Mouse (Mus musculus) midbrain, embryonic 16.5 days (tissue): ENCODE measurements around the gene Dqx1. TPM values are rescaled to one million over a fixed set of nuclear protein-coding genes. Genes with fewer than 3 reads are reported as not detected.

Experiments
- ATAC-seq: fragments of 200-750 bp; cut with Nextera tagmentation; 2 replicates; pipeline ENCODE4 v1.8.0; 2017; ENCODE audit warnings: moderate TSS enrichment
- H3K27ac ChIP-seq: fragments of 300-500 bp; sonication (generic); 2 replicates; pipeline ENCODE4 v1.5.1; 2014; ENCODE audit warnings: mild to moderate bottlenecking, low read length, mixed read lengths
- H3K27me3 ChIP-seq: fragments of 300-500 bp; sonication (generic); 2 replicates; pipeline ENCODE4 v1.6.1; 2014; ENCODE audit warnings: low read depth, low read length, mixed read lengths; ENCODE audit not compliant: control insufficient read depth, insufficient read depth
- H3K36me3 ChIP-seq: fragments of 300-500 bp; sonication (generic); 2 replicates; pipeline ENCODE4 v1.6.1; 2014; ENCODE audit warnings: mild to moderate bottlenecking, low read length, moderate library complexity, mixed read lengths; ENCODE audit not compliant: control insufficient read depth, insufficient read depth
- H3K4me1 ChIP-seq: fragments of 300-500 bp; sonication (generic); 2 replicates; pipeline ENCODE4 v1.6.1; 2014; ENCODE audit warnings: mild to moderate bottlenecking, low read length, mixed read lengths; ENCODE audit not compliant: control insufficient read depth, insufficient read depth
- H3K4me2 ChIP-seq: fragments of 300-500 bp; sonication (generic); 2 replicates; pipeline ENCODE4 v1.6.1; 2014; ENCODE audit warnings: mild to moderate bottlenecking, low read length, mixed read lengths
- H3K4me3 ChIP-seq: fragments of 300-500 bp; sonication (generic); 2 replicates; pipeline ENCODE4 v1.5.1; 2014; ENCODE audit warnings: low read depth, mild to moderate bottlenecking, low read length, moderate library complexity, mixed read lengths
- H3K9ac ChIP-seq: fragments of 300-500 bp; sonication (generic); 2 replicates; pipeline ENCODE4 v1.6.1; 2014; ENCODE audit warnings: low read depth, low read length, mixed read lengths
- H3K9me3 ChIP-seq: fragments of 300-500 bp; sonication (generic); replicated peaks from 2 replicates; pipeline ENCODE4 v1.6.1; 2014; ENCODE audit warnings: mild to moderate bottlenecking, low read length, mixed read lengths; ENCODE audit not compliant: control insufficient read depth, poor library complexity, severe bottlenecking
- WGBS: fragments of 180-500 bp; shearing (Covaris S2); extraction: QIAGEN DNeasy Blood & Tissue Kit; methylation state at CpG from one replicate; pipeline ENCODE4 v1.1.7; 2014; 5-methylcytosine and 5-hydroxymethylcytosine counted together
- polyA plus RNA-seq: library from polyadenylated mRNA; unstranded; fragments of >200 nt; fragmentation: Nextera tagmentation; extraction: Ambion mirVana; gene quantifications from 2 replicates; pipeline ENCODE4 v1.2.1, GENCODE M21; 2015

The Dqx1 gene
- polyA plus RNA-seq, 1 experiment from 2014 or later, result 0.30 TPM

GRCm38 (mm10) chr6:83040601-83041000, 17.0 kb upstream of the Dqx1 start:
- Histone ChIP-seq H3K4me2 (no peak overlapping the region), H3K9ac (no peak overlapping the region), H3K36me3 (no peaks in the 10 kb centered on the region), H3K27ac (no peak overlapping the region), H3K4me3 (no peak overlapping the region), H3K4me1 (0 out of 2 replicates have a peak, but pooled peaks cover 2% of the 10 kb centered on the region), H3K9me3 (no peaks in the 10 kb centered on the region), H3K27me3 (no peaks in the 10 kb centered on the region)
- ATAC-seq, result no peak
- 82% methylated on average over 5 of the region's 5 CpGs for WGBS

DNA sequence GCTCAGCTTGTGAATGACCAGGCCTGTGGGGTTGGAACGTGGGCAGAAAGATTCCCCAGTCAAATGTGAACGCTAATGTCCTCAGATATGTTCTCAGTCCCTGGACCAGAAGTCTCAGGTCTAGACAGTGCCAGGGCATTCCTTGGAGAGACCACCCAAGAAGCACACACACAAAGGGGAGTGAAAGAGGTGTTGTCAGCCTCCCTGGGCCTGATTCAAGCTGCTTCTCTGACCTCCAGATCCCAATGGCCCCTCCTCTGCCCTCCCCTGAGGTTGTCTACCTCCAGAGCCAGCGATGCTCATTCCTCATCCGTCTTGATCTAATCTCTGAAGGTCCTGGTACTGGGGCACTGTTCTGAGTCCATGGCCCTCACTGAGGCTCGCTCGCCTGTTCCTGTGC, 14.1 kb upstream of the Dqx1 start:
- Histone ChIP-seq H3K27me3 (no peaks in the 10 kb centered on the region), H3K27ac (no peak overlapping the region)

GRCm38 (mm10) chr6:83043993-83044392, 13.7 kb upstream of the Dqx1 start:
- 92% methylated on average over 5 of the region's 5 CpGs for WGBS
- no peak for ATAC-seq
- no peak overlapping the region for H3K9ac ChIP-seq
- no peaks in the 10 kb centered on the region for H3K36me3 ChIP-seq
- H3K9me3 ChIP-seq, result no peaks in the 10 kb centered on the region
- no peak overlapping the region for H3K27ac ChIP-seq
- H3K27me3 ChIP-seq, result no peaks in the 10 kb centered on the region
- no peaks in the 10 kb centered on the region for H3K4me1 ChIP-seq
- no peak overlapping the region for H3K4me2 ChIP-seq
- no peak overlapping the region for H3K4me3 ChIP-seq

More for the DNA sequence above, 14.1 kb upstream of the Dqx1 start:
- Histone ChIP-seq H3K4me2 (no peak overlapping the region), H3K4me3 (no peak overlapping the region), H3K4me1 (no peaks in the 10 kb centered on the region), H3K9me3 (no peaks in the 10 kb centered on the region), H3K9ac (no peak overlapping the region), H3K36me3 (no peaks in the 10 kb centered on the region)
- ATAC-seq, result no peak
- 70% methylated on average over 6 of the region's 6 CpGs for WGBS

- WGBS, result 84% methylated on average over 9 of the region's 9 CpGs
- no peak overlapping the region for H3K4me2 ChIP-seq
Measured at GRCm38 (mm10) chr6:83044742-83045141, 12.9 kb upstream of the Dqx1 start.

GRCm38 (mm10) chr6:83049367-83049766, 8.3 kb upstream of the Dqx1 start:
- H3K27ac ChIP-seq, result no peak overlapping the region
- 76% methylated on average over 10 of the region's 10 CpGs for WGBS
- peaks cover 11% of the 10 kb centered on the region; the same call in 1 of the 2 replicates for H3K36me3 ChIP-seq
- no peak for ATAC-seq
- H3K27me3 ChIP-seq, result no peaks in the 10 kb centered on the region
- H3K4me2 ChIP-seq, result no peak overlapping the region
- H3K4me3 ChIP-seq, result no peak overlapping the region
- no peaks in the 10 kb centered on the region for H3K9me3 ChIP-seq
- H3K9ac ChIP-seq, result no peak overlapping the region
- peaks cover 11% of the 10 kb centered on the region for H3K4me1 ChIP-seq

More at GRCm38 (mm10) chr6:83044742-83045141, 12.9 kb upstream of the Dqx1 start:
- no peak overlapping the region for H3K4me3 ChIP-seq
- no peak overlapping the region for H3K9ac ChIP-seq
- H3K4me1 ChIP-seq, result no peaks in the 10 kb centered on the region
- no peaks in the 10 kb centered on the region for H3K9me3 ChIP-seq
- no peaks in the 10 kb centered on the region for H3K36me3 ChIP-seq
- H3K27ac ChIP-seq, result no peak overlapping the region
- no peak for ATAC-seq
- H3K27me3 ChIP-seq, result no peaks in the 10 kb centered on the region

DNA sequence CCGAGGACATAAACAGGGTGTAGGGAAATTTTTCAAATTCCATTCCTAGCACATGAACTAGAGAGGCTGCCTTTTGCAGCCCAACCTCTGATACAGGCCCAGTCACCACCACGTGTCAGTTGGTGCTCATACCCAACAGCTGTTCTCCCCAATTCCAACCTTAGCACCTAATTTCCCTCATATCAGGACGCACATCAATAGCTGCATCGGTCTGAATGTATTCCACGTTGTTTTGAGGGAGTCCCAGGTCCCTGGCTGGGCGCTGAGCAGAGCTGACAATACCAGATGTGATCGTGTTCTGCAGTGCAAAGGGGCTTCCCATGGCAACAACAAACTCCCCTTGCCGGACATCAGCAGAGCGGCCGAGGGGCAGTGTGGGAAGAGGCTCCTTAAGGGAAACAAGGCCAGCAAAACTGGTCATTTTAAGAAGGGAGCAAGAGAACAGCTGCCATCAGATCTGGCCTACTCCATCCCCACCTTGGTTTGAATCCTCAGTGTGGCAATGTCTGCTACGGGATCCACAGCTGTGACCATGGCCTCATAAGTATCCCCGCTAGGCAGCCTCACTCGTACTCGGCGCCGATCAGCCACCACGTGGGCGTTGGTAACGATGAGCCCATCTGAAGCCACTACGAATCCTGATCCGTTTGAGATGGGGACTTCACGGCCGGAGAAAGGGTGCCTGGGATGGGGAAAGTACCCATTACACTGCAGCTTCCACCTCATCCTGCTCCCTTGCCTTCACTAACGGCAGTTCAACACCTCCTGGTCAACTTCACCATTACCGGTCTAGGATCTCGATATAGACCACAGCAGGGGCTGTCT, 4.3 kb upstream of the Dqx1 start:
- ATAC-seq, result peak; percentile 10; the same call in 1 of the 2 replicates
- Histone ChIP-seq H3K36me3 (peaks cover 18% of the 10 kb centered on the region; the same call in 1 of the 2 replicates), H3K27me3 (no peaks in the 10 kb centered on the region)

DNA sequence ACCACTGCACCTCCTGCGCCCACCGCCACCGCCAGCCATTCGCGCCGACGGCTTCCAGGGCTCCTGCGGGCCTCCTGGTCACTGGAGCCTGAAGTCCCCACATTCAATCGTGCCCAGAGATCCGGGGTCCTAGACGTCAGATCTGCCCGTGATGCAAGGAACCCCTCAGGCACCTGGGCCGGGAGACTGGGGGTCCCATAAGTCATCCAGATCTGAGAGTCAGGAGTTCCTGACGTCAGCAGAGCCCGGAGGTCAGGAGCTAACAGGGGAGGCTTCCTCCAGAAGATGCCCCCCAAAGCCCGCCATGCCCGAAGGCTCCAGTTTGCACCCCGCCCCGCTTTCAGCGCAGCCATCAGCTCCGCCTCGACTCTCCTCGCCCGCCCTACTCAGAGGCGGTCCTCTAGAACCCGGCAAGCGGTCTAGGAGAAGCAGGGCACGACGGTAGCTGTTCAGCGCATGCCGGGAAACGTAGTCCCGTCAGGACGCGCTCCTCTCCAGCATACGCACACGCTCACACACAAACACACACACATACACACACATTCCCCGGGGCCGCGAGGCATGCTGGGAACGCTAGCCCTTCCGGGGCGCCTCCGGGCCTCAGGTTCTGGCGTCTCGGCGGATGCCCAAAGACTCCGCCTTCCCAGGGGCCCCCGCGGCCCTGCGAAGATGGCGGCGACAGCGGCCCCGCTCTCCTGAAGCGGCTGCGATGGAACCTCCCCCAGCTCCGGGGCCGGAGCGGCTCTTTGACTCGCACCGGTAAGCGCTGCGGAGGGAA, 3.4 kb upstream of the Dqx1 start, which contains the start of gene Aup1:
Aup1 (plus strand) TSS at position 448 of the 778 bp plus-strand sequence.
- Histone ChIP-seq H3K4me2 (peak within 1 kb of the TSS; percentile 87), H3K9ac (peak within 1 kb of the TSS; percentile 96), H3K9me3 (no peaks in the 10 kb centered on the region), H3K36me3 (peaks cover 18% of the 10 kb centered on the region; the same call in 1 of the 2 replicates), H3K4me1 (peaks cover 24% of the 10 kb centered on the region), H3K4me3 (peak within 1 kb of the TSS; percentile 100), H3K27me3 (no peaks in the 10 kb centered on the region), H3K27ac (peak within 1 kb of the TSS; percentile 87)
- peak; percentile 98 for ATAC-seq
- under 1% methylated on average over 64 of the region's 64 CpGs for WGBS

More for the DNA sequence above, 4.3 kb upstream of the Dqx1 start:
- Histone ChIP-seq H3K9me3 (no peaks in the 10 kb centered on the region), H3K4me3 (peak overlapping the region; percentile 100), H3K27ac (peak overlapping the region; percentile 87), H3K9ac (peak overlapping the region; percentile 96), H3K4me1 (peaks cover 24% of the 10 kb centered on the region), H3K4me2 (peak overlapping the region; percentile 83)
- WGBS, result 3% methylated on average over 26 of the region's 26 CpGs

DNA sequence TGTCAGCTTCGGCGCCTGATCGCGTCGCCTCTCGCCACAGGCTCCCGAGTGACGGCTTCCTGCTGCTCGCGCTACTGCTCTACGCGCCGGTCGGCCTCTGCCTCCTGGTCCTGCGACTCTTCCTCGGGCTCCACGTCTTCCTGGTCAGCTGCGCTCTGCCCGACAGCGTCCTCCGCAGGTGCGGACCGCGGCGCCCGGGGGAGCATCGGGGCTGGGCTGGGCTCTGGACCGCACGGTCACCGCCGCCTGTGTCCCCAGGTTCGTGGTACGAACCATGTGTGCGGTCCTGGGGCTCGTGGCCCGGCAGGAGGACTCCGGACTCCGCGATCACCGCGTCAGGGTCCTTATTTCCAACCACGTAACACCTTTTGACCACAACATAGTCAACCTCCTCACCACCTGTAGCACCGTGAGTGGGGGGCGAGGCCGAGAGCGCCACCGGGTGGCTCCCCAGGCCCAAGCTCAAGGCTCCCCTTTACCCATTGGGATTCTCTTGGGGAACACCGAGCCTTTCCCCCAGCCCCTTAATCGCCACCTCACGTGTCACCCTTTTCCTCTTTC, 2.7 kb upstream of the Dqx1 start, which contains the start of gene Htra2:
Htra2 (minus strand) TSS at position 403 of the 561 bp plus-strand sequence.
- peak; percentile 32 for ATAC-seq
- Histone ChIP-seq H3K27me3 (no peaks in the 10 kb centered on the region), H3K4me1 (peaks cover 24% of the 10 kb centered on the region), H3K9me3 (no peaks in the 10 kb centered on the region), H3K9ac (peak within 1 kb of the TSS; percentile 96), H3K4me3 (peak within 1 kb of the TSS; percentile 100), H3K27ac (peak within 1 kb of the TSS; percentile 87), H3K36me3 (peaks cover 18% of the 10 kb centered on the region; the same call in 1 of the 2 replicates), H3K4me2 (peak within 1 kb of the TSS; percentile 87)
- under 1% methylated on average over 50 of the region's 50 CpGs for WGBS
